Mouse (Mus musculus): ENCODE data around the gene Plin5. TPM values are rescaled to one million over a fixed set of nuclear protein-coding genes. Genes with fewer than 3 reads are reported as not detected.
"Not testable (repeated sequence)": the region's sequence is repeated elsewhere in the genome, so short reads cannot be mapped to it uniquely, and the experiment has no call there.

Gene Plin5
- total RNA-seq, 2 experiments from 2014 or later: 0.46 to 1.1 TPM

DNA sequence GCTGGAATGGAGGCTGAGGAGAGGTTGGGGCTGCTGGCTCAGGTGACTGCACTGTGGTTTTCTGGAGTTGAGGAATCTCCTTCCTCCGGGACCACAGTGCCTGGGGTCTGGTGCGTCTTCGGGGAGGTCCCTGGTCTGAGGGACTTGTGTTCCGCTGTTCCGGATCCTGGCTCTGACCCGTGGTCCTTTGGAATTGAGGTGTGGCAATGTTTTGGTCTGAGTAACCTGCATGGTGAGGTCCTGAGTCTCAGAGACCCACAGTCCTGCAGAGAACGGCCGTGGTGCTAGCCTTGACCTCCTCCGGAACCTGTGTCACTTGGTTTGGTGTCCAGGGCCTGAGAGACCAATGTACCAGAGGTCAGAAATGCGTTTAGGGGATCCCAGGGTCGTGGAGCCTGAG is 37.5 kb downstream of the Plin5 start:
- intact Hi-C loops (cut with DNase I): loop anchor here (5.0 kb wide), 1 partner anchor 38 kb away; the partner anchor contains the start of gene Chaf1a
- peak in 1 of 2 experiments; percentile 13 for DNase-seq (ENCODE audit: low spot score in 2 of 2)

DNA sequence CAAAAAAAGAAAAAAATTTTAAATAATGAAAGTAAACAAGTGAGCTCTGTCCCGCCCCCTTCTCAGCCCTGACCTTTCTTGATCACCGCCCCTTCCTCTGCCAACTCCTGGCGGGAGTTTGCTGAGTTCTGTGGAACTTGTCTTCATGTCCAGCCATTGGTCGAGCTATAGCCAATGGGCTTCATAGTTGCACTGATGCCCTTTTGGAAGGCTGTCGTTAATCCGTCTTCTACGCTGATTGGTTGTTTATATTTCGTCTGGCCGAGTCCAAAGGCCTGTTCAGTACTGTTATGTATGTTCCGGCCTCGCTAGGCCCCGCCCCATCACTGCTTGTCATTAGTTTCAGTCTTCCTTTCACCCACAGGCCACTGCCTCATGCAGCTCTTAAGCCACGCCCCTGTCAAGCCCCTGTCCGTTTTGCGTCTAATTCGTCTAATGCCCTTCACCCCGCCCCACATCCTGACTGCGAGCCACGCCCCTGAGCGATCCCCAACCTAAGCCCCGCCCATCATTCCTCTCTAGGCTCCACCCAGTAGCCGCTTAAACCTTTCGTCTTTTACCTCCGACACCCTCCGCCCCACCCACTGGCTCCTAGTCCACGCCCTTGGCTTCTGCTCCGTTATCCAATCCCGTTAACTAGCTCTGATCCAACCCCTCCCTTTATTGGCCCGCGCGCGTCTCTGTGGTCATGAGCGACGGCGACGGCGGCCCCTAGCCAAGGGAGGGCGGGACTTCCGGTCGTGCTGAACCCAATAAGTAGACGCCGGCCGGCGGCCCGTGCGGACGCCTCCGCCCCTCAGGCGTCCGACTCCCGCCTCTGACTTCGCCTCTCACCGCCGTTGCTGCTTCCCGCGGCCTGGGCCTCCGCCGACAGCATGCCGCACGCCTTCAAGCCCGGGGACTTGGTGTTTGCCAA is 38.3 kb downstream of the Plin5 start, which contains the start of gene Hdgfl2:
Hdgfl2 (plus strand) TSS at position 755 of the 916 bp plus-strand sequence.
- intact Hi-C loops (cut with DNase I): loop anchor here (5.0 kb wide), 1 partner anchor 37 kb away; the partner anchor contains the start of gene Chaf1a
- DNase-seq (ENCODE audit: low spot score in 2 of 2): peak; percentile 99 to 100

DNA sequence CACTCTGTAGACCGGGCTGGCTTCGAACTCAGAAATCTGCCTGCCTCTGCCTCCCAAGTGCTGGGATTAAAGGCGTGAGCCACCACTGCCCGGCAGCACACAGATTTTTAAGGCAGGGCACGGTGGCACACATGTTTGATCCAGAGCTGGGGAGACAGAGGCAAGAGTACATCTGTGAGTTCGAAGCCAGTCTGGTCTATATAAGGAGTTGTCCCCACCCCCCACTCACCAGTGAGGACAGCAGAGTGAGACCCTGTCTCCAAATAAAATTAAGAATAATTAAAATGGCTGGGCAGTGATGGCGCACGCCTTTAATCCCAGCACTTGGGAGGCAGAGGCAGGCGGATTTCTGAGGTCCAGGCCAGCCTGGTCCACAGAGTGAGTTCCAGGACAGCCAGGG is 39.0 kb downstream of the Plin5 start:
- intact Hi-C loops (cut with DNase I): loop anchor here (5.0 kb wide), 1 partner anchor 36 kb away; the partner anchor contains the start of gene Chaf1a
- DNase-seq (ENCODE audit: low spot score in 2 of 2): not testable (repeated sequence)

DNA sequence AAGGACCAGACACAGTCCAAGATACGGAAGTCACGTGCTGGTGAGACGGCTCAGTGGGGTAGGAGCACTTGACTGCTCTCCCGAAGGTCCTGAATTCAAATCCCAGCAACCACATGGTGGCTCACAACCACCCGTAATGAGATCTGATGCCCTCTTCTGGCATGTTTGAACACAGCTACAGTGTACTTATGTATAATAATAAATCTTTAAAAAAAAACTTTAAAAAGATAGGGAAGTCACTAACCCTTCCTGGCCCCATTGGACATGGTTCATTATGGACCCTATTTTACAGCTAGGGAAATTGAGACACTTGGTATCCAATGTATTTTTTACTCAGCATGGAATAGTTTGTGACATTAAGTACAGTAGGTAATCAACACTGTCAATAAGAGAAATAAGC is 39.9 kb downstream of the Plin5 start:
- intact Hi-C loops (cut with DNase I): loop anchor here (5.0 kb wide), 1 partner anchor 35 kb away; the partner anchor contains the start of gene Chaf1a
- DNase-seq (ENCODE audit: low spot score in 2 of 2): no peak

DNA sequence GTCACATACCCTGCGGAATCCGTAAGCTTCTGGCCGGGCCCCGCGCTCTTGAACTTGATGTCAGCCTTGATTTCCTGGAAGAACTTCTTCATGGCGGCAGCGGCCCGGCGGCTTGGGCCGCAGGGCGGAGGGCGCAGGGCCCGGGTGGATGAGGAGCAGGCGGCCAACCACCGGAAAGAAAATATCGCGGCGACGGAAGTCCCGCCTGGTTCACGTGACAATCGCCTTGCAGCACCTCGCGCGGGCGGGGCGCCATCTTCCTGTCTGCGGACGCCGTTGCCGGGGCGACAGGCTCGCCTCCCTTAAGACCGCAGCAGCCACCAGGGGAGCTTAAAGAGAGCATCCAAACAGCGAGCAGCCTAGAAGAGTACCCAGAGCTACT is 42.6 kb downstream of the Plin5 start, which contains the start of gene Ubxn6:
Ubxn6 (minus strand) TSS at position 202 of the 382 bp plus-strand sequence.
- intact Hi-C loops (cut with DNase I): loop anchor here (5.0 kb wide), 1 partner anchor 33 kb away; the partner anchor contains the start of gene Chaf1a
- peak; percentile 98 to 99 for DNase-seq (ENCODE audit: low spot score in 2 of 2)

DNA sequence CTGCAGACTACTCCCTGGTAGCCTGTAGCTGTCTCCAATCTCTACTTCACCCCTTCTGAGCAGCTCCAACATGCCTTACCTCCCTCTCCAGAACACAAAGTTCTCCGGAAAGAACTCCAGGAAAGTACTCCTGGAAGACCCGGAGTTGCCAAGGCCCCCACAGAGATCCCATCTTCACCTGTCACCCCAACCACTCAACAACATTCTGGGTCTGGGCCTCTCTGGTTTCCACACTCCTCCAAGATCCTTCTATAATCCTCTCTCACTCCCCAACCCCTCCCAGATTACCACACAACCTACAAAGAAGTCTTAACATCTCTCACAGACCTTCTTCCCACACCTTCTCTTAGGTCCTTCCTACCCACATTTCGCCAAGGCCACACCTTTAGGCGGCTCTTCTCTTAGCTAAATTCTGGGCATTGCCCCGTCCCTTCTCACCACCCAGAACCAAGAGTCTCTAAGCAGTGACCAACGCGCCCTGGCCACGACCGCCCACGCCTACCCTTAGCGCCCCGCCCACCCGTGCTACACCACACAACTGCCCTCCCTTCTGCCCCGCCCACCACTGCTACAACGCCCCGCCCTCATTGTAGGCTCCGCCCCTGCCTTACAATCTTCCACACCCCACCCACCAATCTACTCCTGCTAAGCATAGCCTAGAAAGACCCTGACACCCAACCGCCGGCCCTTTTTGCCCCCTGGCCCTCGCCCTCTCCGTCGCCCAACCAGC is 43.1 kb downstream of the Plin5 start:
- intact Hi-C loops (cut with DNase I): no loop called here
- peak; percentile 62 to 76 for DNase-seq (ENCODE audit: low spot score in 2 of 2)

DNA sequence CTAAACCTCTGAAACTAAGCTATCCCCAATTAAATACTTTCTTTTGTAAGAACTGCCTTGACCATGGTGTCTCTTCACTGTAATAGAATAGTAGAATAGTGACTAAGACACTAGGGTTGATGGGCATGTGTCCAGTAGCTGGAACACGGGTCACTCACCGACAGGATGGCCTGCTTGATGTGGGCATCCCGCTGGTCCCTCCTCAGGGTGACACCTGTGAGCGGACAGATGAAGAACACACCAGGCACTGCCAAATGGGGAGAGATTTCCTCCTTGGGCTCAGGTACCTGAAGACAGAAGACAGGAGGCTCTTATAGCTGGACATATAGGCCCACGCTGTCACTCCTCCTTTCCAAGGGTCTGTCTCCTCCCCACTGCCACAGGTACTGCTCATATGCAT is 45.2 kb downstream of the Plin5 start:
- DNase-seq (ENCODE audit: low spot score in 2 of 2): no peak
- intact Hi-C loops (cut with DNase I): no loop called here

DNA sequence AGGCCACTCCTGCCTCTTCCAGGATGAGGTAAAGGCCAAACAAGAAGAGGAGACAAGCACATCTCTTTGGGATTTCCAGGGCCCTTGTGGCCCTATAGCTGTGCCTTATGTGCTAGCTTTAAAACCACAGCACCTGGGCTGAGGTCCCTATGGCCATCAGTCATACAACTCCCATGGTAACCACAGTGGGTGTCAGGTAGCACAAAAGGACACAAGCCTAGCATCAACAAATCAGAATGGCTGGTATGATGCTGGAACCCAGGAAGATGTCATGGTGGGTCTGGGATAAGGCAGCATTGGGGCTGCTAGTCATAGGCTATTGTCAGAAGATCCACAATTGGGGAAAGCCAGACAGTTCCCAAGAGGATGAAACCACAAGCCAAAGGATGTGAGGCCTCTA is 46.3 kb downstream of the Plin5 start:
- DNase-seq (ENCODE audit: low spot score in 2 of 2): no peak
- intact Hi-C loops (cut with DNase I): no loop called here

DNA sequence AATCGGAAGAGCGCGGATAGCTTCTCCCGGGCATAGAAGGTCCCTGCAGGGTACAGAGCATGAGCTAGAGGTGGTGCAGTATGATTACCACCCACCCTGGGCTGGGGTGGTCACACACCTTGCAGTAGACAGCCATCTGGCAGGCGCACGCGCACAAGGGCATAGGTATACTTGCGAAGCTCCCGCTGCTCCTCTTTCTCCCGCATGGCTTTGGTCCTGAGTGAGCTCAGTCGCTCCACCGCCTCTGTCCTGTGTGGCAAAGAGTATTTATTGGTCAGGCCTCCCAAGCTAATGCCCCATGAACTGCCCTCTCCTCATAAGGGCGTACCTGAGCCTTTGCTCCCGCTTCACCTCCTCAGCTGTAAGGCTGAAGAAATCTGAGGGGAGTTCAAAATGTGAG is 48.3 kb downstream of the Plin5 start:
- intact Hi-C loops (cut with DNase I): no loop called here
- DNase-seq (ENCODE audit: low spot score in 2 of 2): no peak

DNA sequence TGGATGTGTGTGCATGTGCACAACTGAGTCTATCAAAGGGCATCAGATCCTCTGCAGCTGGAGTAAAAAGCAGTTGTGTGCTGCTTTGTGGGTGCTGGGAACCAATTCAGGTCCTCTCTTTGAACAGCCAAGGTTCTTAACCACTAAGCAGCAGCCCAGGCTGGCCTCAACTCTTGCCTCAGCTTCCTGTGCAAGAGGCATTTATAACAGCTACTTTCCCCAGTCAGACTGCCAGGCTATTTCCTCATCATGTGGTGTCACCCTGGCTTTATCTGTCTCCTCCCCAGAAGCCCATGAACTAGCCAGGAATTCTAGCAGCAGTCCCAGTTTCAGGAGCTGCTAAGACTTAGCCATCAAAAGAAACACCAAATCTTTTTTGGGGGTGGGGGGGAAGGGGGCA is 50.9 kb downstream of the Plin5 start:
- intact Hi-C loops (cut with DNase I): no loop called here
- DNase-seq (ENCODE audit: low spot score in 2 of 2): no peak

DNA sequence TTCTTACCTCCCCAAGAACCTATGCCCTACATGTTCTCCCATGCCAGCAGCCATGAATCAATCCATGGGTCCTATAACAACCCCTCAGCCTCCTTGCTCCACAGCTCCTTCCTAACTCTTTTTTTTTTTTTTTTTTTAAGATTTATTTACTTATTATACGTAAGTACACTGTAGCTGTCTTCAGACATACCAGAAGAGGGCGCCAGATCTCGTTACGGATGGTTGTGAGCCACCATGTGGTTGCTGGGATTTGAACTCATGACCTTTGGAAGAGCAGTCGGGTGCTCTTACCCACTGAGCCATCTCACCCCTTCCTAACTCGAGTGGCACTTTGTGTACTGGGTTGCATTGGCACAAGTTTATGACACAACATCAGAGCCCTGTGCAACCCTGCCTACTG is 51.7 kb downstream of the Plin5 start:
- intact Hi-C loops (cut with DNase I): not testable (repeated sequence)

DNA sequence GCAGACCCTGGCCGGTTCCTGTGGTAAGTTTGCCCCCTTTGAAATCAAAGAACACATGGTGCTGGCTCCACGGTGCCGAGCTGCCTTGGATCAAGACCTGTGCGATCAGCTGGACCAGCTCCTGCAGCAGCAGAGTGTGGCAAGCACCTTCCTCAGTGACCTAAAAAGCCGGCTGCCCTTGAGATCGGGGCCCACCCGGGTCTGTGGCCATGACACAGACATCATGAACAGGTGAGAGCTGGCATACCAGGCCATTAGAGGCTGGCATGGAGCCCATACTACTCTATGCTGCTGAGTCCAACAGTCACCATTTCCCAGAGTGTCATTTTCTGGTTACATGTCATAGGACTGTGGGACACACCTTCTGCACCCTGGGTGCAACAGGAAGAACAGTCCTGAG is 55.3 kb downstream of the Plin5 start:
- intact Hi-C loops (cut with DNase I): no loop called here
- no peak for DNase-seq (ENCODE audit: low spot score in 2 of 2)

More for the DNA sequence above, 51.7 kb downstream of the Plin5 start:
- DNase-seq (ENCODE audit: low spot score in 2 of 2): not testable (repeated sequence)

Other genes with a start within 250 kb of the Plin5 start
- gene Zfp119a, start 238.7 kb downstream of the Plin5 start, total RNA-seq (2021): 1 to 10 TPM; 6.7 to 9.1 TPM
- 1 to 10 TPM; 6.1 TPM for gene Zfp959, start 225.5 kb downstream of the Plin5 start, total RNA-seq (2021)
- 1 to 10 TPM; 2.9 to 3.6 TPM for gene Zfp119b, start 168.1 kb downstream of the Plin5 start, total RNA-seq (2021)
- 1 to 10 TPM; 2.0 to 3.3 TPM for gene Ebi3, start 165.0 kb downstream of the Plin5 start, total RNA-seq (2021)
- 10 to 100 TPM; 14.2 to 15.0 TPM for gene Yju2, start 158.5 kb downstream of the Plin5 start, total RNA-seq (2021)
- 10 to 100 TPM; 34.3 to 39.5 TPM for gene Shd, start 147.1 kb downstream of the Plin5 start, total RNA-seq (2021)
- 10 to 100 TPM; 89.9 to 97.3 TPM for gene Fsd1, start 131.1 kb downstream of the Plin5 start, total RNA-seq (2021)
- 1 to 10 TPM; 4.4 to 4.7 TPM for gene Stap2, start 112.0 kb downstream of the Plin5 start, total RNA-seq (2021)
- gene Mpnd, start 111.9 kb downstream of the Plin5 start, total RNA-seq (2021): 100 to 1,000 TPM; 102 to 120 TPM
- 10 to 100 TPM; 51.4 to 57.8 TPM for gene Sh3gl1, start 81.0 kb downstream of the Plin5 start, total RNA-seq (2021)
- gene Chaf1a, start 77.2 kb downstream of the Plin5 start, total RNA-seq (2021): 1 to 10 TPM; 2.5 to 4.0 TPM
- gene Ubxn6, start 42.6 kb downstream of the Plin5 start, total RNA-seq (2021): 10 to 100 TPM; 74.4 to 89.6 TPM
- gene Hdgfl2, start 38.0 kb downstream of the Plin5 start, total RNA-seq (2021): 10 to 100 TPM; 97.6 to 97.9 TPM
- 1 to 10 TPM in 1 of 2 experiments, under 1 TPM in 1; 0.36 to 1.1 TPM for gene Plin4, start 7.8 kb downstream of the Plin5 start, total RNA-seq (2021)
- gene Lrg1, start 4.4 kb upstream of the Plin5 start, total RNA-seq (2021): 1 to 10 TPM; 1.2 to 2.8 TPM
- 100 to 1,000 TPM; 135 to 144 TPM for gene Sema6b, start 22.7 kb upstream of the Plin5 start, total RNA-seq (2021)
- 1 to 10 TPM; 8.3 to 9.8 TPM for gene Tnfaip8l1, start 44.9 kb upstream of the Plin5 start, total RNA-seq (2021)
- gene Mydgf, start 66.3 kb upstream of the Plin5 start, total RNA-seq (2021): 10 to 100 TPM; 47.2 to 48.0 TPM
- 10 to 100 TPM; 50.5 to 57.1 TPM for gene Dpp9, start 101.3 kb upstream of the Plin5 start, total RNA-seq (2021)
- gene Fem1a, start 139.2 kb upstream of the Plin5 start, total RNA-seq (2021): 10 to 100 TPM; 39.1 to 41.0 TPM
- 1 to 10 TPM; 5.5 to 5.9 TPM for gene Ticam1, start 159.2 kb upstream of the Plin5 start, total RNA-seq (2021)
- 1 to 10 TPM; 4.8 TPM for gene Plin3, start 175.3 kb upstream of the Plin5 start, total RNA-seq (2021)
- not detected for gene Arrdc5, start 182.7 kb upstream of the Plin5 start, total RNA-seq (2021)
- 1 to 10 TPM; 2.1 to 2.8 TPM for gene Uhrf1, start 185.7 kb upstream of the Plin5 start, total RNA-seq (2021)
- 10 to 100 TPM; 75.0 to 87.7 TPM for gene Kdm4b, start 208.5 kb upstream of the Plin5 start, total RNA-seq (2021)